Mouse (Mus musculus) lung, postnatal 0 days (tissue): ENCODE measurements around the gene Arl16.

ENCODE experiments used
- CTCF ChIP-seq: IDR thresholded peaks from 2 replicates; pipeline ENCODE4 v1.5.1; 2016; ENCODE audit warnings: antibody characterized with exemption, mild to moderate bottlenecking
- EP300 ChIP-seq: IDR thresholded peaks from 2 replicates; pipeline ENCODE4 v1.6.1; 2016; ENCODE audit warnings: antibody characterized with exemption, mild to moderate bottlenecking, control low read depth

DNA sequence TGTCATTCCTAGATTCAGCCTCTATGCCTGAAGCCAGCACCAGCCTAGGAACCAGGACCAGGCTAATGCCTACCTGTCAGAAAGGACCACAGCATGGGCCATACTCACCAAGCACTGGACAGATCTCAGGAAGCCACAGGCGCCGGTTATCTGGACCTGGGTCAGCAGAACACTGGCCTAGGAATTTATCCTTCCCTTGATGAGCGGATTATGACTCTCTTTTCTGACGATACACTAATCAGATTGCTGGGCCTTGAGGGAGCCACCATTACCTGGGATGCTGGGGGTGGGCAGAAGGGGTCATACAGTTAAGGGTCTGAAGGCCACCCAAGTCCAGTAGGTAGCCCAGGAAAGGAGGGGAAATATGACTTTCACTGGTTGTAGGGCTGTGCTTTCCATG is 14.1 kb downstream of the Arl16 start, which contains the start of gene Pde6g:
- no peak for TF ChIP-seq CTCF
- TF ChIP-seq EP300: no peak
